Mouse (Mus musculus) megakaryocyte-erythroid progenitor cell, adult 5 weeks (primary cell): ENCODE measurements around the gene Plrg1. TPM values are rescaled to one million over a fixed set of nuclear protein-coding genes. Genes with fewer than 3 reads are reported as not detected.

ENCODE experiments used
- polyA plus RNA-seq: library from polyadenylated mRNA; stranded (reverse); fragments of >175 nt; gene quantifications from 2 replicates; pipeline ENCODE4 v1.2.3, GENCODE M21; 2012

Plrg1 gene
- 6.2 and 6.5 TPM in 2 replicates for polyA plus RNA-seq

DNA sequence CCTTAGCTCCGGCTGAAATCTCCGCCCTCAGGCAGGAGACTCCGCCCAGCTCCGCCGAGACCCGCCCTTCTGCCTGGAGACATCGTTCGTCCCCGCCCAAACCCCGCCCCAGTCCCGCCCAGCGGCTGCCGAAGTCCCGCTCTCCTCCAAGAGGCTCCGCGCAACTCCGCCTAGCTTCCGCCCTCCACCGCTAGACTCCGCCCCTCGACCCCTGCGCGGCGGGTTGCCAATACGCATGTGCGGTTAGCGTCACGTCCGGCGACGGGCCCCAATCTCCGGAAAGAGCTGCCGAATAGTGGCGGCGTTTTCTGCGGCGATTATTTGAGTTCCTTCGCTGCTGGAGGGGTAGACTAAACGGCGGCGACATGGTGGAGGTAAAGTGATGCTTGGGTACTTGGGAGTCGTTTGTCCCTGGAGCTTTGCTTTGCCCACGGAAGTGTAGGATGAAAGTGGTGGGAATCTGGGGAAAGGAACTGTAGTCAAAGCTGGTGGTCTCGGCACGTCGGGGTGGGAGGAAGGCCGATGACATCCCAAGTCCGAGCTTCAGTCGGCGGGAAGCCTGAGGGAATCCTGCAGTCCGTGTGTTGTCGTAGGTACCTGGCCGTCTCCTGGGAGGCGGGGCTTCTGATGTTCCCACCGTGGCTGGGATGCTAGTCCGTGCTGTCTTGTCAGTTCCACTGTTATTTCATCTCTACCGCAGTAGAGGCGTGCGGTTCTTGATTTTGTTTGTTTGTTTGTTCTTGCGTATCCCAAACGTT lies at the start of gene Plrg1:
Plrg1 (plus strand) TSS at position 242 of the 758 bp plus-strand sequence.

DNA sequence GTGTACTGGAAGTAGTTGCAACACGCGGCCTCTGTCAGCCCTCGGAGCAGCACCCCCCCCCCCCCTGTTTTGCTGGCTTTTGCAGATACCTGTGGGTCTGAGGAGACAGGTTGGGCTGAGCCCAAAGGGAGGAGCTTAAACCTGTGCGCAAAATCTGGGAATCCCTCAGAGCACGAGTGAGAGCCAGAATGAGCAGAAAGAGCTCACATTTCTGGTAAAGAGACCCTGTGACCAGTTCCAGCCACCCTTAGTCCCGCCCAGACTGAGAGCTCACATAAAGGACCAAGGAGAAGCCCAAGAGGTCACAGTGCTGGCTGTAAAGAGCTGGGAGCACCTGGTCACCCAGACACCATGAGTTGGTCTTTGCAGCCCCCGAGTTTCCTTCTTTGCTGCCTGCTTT lies 47.8 kb upstream of the Plrg1 start, which contains the start of gene Fgg:
Fgg (plus strand) TSS at position 168 of the 400 bp plus-strand sequence.

DNA sequence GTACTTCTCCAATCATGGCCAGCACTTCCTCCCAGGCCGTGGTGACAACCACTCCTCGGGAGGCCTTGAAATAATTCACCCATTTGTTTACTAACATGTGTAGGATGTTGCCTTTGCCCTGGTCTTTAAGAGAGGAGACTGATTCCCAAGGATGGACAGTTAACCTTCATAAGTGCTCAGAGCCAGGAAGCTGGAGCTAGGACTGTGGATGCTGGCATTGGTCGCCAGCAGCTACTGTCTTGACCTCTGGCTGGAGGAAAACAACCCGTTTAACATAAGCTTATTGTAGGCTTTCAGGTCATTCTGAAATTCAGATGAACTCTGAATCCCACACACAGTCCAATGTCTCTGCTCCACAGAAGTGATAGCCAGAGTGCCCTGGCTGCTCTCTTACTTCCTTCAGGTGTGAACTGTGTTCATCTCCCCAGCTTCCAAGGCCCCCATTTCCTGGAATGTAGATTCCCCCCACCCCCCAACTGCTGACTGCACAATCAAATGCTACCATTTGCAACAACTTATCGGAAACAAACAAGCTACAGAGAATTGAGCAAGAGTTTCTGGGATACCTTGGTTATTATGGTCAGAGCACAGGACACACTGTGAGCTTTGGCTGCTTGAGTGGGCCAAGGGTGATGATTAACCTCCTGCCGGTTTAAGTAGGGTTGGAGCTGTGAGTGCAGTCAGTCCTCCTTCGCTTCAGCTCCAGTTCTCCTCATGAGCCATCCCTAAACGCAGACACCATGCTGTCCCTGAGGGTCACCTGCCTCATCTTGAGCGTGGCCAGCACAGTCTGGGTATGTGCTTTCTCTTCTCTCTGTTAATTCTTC lies 29.6 kb upstream of the Plrg1 start, which contains the start of gene Fga:
Fga (plus strand) TSS at position 602 of the 827 bp plus-strand sequence.

DNA sequence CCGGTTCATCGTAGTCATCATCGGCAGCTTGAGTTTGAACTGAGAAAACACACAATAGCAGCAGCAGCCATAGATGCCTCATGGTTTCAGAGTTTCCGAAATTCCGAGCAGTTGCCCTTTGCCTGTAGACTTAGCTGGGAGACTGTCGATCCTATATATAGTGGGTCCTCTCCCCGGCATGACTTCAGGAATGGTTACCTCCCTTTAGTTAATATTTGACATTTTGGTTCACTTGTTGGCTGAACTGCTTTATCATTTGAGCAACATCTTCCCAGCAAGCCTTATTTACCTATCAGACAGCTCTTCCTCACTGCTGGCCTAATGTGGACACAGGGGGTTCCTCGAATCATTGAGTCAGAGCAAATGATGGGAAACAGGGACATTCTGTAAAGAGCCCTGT lies 5.6 kb upstream of the Plrg1 start, which contains the start of gene Fgb:
Fgb (minus strand) TSS at position 184 of the 400 bp plus-strand sequence.

Other genes with a start within 250 kb of the Plrg1 start
- gene Rbm46, start 179.0 kb upstream of the Plrg1 start, polyA plus RNA-seq = not detected in 2 replicates
- gene Lrat, start 151.5 kb upstream of the Plrg1 start, polyA plus RNA-seq = not detected in 2 replicates
- gene Fgg, start 47.8 kb upstream of the Plrg1 start, polyA plus RNA-seq = not detected in 2 replicates
- not detected in 2 replicates for gene Fga, start 29.4 kb upstream of the Plrg1 start, polyA plus RNA-seq
- gene Fgb, start 5.7 kb upstream of the Plrg1 start, polyA plus RNA-seq = not detected in 2 replicates
- gene Dchs2, start 72.4 kb downstream of the Plrg1 start, polyA plus RNA-seq = not detected in 2 replicates